Mouse (Mus musculus) layer of hippocampus, adult 9-10 months (tissue): ENCODE measurements at regions not wholly inside any gene's neighbourhood (a gene's known extent, or its start where the extent isn't known, plus 50 kb on each side); places are given as distances from the start of the nearest gene placed in this dataset.

Experiments used
- DNase-seq: peaks from one replicate; pipeline ENCODE4 v3.0.0; 2022; ENCODE audit warnings: low spot score

DNA sequence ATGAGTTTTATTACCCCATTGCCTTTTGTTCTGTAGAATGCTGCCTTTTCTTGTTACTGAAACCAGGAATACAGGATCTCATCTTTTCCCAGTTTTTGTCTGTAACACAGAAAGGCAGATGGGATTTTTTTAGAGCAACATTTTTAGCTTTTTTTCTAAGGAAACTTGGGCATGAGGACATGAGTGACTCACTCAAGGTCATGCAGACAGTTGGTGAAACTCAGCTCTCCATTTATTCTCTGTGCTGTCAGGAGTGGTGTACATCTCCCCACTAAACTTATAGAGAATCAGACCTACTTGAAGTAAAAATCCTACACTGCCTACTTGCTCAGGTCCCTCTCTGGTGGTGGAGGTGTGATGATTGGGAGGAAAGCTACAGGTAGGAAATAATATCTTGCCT is 459.9 kb downstream of the Bcl11a start:
- no peak for DNase-seq

DNA sequence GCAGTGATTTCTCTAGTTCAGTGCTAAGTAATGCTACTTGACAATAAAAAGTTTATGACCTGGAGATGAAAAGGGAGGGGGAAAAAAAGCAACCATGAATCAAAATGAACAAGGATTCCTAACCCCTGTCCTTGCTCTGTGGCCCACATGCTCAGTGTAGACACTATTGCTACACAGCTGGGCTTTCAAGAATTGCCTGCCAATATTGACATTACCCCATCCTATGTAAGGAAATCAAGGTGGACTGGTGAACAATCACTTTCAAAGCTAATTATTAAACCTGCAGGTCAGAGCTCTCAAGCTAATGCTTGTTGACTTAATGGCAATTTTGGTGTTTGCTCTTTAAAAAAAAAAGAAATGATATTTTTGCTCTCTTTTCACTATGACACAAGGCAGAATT is 491.8 kb downstream of the Bcl11a start:
- no peak for DNase-seq

DNA sequence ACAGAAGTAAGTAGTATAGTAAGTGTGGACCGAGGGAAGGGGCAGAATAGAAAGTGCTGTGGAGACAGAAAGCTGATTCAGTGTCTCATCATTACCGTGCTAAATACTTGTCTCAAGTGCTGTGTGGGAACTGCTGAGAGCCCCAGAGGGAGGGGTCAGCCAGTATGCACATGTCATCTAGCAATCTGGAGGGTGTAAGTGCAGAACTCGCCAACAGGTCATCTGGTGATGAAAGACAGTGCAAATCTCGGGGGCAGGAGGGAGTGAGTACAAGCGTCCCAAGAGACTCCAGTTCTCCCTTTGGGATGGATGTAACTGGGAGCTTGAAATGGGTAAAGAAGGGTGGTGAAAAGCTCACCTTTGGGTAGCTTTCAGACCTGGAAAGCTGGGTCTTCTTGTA is 535.7 kb downstream of the Bcl11a start:
- no peak for DNase-seq

DNA sequence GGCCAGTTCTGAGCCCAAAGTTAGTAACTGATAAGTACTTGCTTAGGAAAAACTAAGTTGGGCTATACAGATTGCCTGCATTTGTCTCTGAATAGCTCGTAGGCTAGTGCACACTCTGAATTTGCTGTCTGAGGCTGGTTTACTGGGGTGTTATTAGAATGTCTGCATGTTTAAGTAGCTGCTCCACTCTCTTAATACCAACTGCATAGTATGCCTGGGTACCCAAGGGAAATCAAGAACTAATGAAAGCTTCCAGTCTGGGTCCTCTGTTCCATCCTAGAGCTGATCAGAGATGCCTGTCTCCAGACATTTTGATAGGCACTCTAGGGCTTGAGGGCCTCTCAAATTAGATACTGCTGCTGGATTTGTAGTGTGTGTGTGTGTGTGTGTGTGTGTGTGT is 537.6 kb downstream of the Bcl11a start:
- DNase-seq, result no peak

DNA sequence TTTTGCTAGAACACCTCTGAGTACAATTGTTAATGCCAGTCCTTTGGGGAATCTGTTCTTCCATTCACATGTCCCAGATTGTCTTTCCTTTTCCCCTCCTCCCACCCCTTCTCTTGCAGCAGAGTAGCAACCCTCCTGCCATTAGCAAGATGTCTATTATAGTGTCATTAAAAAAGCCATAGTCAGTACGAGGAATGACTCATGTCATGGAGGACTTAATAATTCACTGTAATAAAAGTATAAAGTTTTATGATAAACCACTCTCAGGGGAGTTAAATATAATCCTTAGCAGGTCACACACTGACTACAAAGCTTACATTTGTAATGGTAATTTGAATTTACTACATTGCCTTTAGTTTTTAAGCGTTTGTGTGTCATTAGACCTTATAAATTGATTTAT is 540.7 kb downstream of the Bcl11a start:
- DNase-seq, result no peak

DNA sequence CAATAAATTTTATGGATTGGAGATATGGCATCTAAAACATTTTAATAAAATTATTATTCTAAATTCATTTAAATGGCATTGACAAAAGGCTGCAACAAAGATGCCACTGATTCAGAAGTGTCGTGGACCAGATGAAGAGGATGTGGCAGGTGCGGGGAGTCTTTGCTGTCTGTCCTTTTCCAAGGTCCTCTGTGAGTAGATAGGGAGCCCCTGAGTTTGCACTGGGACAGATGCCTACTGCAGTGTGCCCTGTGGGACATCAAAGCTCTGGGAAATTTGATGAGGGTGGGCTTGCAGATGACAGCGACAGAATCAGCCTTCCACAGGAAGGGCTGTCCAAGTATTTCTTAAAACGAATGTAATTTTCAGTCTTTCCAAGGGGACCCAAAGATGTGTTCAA is 541.2 kb downstream of the Bcl11a start:
- DNase-seq, result no peak

DNA sequence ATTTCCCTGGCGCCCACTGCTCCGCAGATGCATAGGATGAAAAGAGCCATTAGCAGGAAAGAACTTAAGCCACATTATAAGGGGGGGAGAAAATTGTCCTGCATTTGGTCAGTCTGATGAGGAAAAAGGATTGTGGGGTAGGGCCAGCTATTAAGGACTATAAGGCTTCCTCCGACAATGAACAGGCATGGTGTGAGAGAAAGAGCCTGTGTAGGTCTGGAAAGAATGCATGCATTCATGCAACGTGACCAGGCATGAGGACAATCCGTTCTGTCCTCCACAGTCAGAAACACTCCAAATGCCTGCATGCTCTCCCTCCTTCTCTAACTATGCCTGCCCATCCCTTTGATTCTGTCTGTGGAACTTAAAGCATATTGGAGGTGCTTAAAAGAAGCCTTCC is 550.8 kb downstream of the Bcl11a start:
- no peak for DNase-seq

DNA sequence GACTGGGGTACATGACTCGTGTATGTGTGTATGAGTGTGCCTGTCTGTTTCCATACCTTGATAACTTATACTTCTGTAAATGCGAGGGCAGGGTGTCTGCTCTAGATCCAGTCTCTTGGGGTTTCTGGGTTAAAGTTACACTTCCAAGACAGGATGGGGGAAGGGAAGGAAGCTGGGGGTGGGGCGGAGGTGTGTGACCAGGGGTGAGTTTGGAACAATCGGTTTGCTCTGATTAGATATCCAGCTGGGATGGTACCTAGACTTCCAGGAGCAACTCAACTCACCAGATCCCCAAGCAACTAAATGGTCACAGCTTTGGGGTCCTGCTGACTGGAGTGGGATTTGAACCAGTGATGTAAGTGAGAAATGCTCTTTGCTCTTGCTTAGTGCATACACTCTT is 551.6 kb downstream of the Bcl11a start:
- DNase-seq, result no peak

DNA sequence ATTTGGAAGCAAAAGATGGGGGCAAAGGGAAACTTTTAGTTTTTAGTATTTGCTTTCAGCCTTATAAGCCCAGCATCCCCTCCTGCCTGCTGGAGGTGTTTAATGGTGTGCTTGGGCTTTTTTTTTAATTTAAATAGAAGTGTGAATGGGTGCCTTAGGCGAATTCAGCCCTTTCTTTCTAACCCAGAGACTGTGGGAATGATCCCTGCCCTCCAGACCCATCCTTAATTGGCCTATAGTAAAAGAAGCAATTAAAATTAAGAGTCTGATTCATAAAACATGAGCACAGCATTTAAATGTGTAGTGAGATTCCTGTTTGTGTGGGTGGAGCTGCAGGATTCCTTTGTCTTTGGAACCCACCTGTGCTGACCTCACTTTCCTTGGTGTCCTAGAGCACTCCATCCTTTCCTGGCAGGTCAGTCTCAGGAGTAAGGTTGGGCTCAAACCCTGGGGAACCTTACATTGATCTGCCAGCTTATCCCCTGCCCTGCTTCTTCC is 552.6 kb downstream of the Bcl11a start:
- DNase-seq, result no peak

DNA sequence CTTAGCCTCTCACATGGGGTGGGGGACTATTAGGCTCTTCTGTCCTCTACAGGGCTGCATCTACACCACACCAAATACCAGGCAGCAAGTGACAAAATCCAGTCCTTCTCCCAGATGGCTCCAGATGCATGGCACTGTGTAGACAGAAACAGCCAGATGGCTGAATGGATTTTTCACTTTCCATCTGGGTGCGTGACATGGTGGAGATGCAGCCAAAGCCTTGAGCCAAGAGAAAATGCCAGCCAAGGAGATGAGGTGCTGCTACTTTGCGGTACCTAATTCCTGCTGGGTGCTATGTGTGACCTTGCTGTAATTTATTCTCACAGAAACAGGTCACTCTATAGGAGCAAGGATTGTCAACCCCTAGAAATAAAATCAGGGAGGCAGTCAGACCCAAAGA is 553.8 kb downstream of the Bcl11a start:
- DNase-seq, result peak; percentile 41

DNA sequence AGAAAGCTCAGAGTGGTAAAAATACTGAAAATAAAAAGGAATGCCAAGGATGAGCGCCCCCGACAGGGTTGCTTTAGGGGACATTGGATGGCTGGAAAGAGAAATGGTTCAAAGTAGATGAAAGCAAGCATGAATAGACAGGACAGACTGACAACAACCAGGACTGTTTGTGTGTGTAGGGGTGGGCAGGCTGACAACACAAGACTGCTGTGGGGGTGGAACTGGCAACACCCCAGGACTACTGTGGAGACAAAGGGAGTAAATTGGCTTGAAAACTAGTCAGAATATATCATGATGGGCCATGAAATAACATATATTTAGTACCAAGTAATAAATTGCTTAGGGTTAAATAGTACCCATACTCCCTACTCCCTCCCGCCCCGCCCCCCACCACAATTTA is 558.9 kb downstream of the Bcl11a start:
- DNase-seq, result no peak

DNA sequence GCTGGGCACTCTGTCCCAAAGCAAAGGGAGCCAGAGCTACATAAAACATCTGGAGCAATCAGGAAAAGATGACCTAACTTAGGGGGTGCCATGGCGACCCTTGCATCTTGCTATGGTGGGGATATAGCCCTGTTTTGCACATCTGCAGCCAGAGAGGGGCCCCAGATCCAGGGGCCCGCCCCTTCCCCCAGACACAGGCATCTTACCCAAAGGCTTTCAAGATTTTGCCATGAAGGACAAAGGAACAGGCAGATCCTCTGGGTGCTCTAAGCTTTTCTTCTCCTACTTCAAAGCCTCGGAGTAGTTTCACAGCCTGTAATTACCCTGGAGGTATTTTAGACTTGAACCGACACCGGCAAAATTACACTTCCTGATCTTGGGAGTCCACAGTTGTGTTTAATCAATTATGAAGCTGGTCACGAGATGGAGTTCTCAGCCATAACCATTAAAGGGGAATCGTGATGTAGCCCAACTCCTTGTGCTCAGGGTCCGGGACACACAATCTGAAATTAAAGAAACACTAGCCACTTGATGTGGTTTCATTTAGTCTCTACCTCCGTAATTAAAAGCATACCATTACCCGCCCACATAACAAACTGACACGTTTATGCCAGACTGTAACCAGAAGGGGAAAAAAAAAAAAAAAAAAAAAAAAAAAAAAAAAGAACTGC is 565.7 kb downstream of the Bcl11a start:
- no peak for DNase-seq

DNA sequence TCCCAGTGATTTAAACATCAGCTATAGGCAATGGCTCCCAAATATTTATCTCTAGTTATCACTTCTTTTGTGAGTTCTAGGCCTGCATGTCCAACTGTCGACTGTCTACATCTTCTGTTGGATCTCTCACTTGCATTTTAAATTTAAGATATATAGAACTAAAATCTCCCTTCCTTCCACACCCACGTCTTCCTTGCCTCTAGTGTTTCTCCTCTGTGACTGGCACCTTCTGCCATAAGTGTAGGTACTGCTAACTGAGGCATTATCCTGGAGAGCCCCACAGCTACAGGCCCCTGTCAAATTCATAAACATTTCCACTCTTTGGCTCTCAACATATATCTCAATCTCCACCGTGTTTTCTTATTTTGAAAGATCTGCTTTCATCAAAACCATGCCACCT is 575.0 kb downstream of the Bcl11a start:
- DNase-seq, result no peak

DNA sequence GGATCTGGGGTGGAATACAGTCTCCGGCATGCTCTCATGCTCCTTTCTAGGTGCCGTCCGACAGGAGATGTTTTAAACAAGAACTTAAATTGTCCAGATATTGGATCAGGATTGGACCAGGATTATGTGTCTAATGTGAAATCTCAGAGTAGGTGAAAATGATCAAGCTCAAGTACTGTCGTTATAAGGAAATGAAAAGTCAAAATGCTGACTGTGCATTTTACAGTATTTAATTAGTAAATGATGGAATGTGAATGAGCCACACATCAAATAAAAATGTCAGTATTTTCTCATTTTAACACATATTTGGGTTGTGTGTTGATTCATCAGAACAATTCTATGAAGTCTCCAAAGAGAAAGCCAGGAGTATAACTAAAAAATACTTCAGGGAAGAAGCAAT is 586.2 kb downstream of the Bcl11a start:
- no peak for DNase-seq

DNA sequence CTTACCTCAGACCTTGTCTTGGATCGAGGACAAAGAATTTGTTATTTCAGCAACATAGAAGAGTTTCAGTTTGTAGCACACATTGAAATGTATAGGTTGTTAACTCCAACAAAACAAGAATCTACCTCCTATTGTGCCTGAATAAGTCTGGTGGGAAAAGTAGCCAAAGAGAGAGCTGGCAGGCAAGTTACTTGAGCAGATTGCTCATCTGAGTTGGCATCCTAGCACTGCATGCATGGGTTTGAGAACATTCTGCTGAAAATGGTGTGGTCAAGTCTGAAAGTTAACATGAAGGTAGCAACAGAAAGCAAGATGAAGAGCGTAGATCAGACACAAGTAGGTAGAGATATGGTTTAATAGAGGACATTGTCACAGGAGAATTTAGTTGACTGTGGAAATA is 587.5 kb downstream of the Bcl11a start:
- no peak for DNase-seq

DNA sequence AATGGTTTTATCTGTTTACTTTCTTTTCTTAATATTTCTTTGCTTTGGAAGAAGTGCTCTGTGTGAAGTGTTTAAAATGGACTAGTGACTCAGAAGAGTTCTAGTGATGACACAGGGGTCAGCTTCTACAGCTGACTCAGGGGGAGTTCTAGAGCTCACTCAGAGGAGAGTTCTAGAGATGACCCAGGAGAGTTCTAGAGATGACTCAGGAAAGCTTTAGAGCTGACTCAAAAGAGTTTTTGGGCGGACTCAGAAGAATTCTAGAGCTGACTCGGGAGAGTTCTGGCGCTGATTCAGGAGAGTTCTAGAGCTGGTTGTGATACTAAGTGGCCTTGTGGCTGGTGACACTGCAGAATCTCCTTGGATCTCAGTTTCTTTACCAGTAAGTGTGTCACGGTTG is 593.8 kb downstream of the Bcl11a start:
- no peak for DNase-seq

DNA sequence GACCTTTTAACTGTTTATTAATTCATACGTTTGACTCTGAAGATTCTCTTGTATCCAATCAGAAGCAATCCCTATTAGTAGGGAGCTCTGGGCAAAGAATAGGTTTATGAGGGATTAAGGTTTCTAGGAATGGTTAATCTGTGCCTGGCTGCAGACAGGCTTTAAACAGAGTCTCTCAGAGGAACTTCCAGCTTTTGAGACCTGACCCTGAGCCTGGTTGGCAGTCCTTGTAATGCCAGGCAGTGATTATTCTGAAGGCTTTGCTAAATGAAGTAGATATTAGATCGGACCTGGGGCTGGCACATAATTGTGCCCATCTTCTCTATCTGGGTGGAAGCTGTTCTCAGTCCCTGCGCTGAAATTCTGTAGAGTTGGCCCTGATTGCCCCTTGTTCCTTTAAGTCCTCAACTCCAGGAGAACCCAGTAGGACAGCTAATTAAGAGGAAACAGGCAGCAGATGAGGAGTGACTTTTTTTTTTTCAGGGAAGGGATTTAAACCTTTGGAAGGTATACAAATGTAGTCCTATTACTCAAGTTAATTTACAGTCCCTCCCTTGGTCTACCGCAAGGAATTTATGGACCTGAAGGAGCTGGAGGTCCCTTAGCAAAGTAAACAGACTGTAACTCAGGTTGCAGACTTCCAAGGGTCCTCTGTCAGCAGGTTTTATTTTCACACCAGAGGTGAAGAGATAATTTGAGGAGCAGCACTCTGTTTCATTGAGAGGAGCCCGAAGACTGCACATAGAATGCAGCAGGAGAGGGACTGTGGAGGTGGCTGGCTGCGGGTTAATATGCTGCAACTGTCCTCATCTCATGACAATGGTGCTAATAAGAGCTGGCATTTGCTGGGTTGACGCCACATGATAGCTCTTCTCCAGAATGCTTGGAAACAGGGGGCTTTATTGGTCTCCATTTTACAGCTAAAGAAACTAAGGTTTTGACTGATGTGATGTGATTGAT is 595.7 kb downstream of the Bcl11a start:
- no peak for DNase-seq

DNA sequence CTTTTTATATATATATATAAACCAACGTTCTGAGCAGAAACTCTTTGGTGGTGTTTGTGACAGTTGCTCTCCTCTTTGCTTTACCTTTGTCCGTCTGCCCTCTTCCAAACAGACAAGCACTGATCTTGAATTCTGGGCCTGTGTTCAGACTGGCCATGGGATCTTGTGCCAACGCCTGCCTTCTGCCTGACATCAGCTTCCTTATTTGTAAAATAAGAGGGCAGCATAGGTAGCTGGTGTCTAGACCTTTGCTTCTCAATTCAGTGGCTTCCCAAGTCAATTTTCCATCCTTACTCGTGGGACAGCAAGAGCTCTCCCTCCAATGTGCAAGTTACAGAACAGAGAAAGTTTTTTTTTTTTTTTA is 596.3 kb downstream of the Bcl11a start:
- no peak for DNase-seq

DNA sequence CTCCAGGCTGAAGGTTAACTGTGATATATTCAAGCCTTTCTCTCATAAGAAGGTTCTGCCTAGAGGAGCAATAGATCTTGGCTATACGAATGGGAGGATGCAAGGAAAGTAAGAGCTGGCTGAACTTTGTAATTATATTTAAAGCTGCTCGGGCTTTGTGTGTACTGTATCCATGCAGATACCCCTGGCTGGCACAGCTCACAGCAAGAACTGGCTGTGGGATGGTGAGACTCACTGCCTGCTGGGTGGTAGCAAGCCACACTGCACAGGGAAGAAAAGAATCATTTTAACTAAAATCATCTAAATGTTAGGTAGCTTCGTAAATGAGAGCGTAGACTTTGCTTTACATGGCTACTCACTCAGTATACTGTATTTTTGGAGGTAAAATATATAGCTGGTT is 599.2 kb downstream of the Bcl11a start:
- DNase-seq, result no peak

DNA sequence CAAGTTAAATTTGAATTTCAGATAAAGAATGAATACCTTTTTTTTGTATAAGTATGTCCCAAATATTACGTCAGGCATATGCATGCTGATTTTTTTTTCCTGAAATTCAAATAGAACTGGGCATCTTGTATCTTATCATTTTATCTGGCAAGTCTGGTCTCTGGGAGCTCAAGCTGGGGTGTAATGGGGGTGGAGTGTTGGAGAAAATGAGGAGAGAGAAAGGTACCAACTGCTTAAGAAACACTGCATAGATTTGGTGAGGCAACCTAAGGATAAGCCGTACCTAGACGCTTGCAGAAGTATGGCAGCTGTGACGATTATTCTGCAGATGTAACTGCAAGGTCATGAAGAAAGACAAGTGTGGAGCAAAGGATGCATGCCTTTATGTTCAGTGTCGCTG is 601.7 kb downstream of the Bcl11a start:
- no peak for DNase-seq

DNA sequence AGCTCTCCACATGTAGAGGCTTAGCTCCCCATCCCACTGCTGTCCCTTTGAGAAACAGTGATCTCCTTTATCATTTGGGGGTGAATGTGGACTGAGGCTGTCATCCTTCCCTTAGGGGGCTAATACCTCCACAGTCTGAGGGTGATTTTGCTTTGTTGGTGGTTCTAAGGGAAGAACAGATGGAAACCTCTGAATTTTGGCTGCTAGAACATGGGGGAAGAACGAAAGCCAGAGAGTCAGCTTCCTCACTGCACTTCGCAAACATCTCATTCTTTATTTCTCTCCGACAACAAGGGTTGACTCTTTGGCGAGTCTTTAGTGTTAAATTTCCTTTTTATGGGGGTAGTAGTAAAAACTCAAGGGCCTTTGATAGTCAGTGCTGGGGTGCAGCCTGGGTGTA is 604.6 kb downstream of the Bcl11a start:
- no peak for DNase-seq

DNA sequence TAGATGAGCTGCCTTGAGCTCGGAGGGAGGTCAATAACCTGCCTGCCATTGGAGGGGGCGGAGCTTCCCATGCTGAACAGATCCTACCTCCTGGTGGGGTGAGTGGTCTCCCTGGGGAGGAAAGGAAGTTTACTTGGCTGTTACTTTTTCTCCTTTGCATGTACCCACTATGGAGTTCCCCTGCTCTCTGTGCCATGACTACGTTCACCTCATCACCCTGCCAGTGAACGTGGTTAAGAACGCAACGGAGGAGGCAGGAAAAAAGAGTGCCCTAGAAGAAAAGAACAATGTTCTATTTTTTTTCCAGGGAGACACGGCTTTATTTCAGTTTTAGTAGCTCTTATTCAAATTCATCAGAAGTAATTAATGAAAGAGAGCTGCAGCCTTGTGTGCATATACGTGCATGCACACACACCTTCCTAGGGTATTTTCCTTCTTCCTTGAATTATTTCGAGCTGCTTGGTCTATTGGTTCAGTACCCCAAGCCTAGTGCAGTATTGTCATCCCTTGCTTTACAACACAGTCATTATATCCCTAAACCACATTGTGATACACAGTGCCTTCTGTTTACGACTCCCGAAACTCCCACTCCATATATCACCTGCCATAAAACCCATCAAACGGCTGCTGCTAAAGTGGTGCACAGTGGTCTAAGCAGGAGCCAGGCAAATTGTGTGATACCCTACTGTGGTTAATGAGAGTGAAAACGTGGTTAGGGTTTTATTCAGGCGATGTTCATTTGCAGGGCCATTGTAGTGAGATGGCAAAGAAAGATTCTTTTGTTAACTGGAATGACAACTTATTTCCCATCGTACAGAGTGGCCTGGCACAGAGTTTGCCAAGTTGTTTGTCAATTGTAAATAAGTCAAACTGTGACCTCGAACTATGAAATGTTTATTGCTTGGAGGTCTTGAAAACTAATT is 608.0 kb downstream of the Bcl11a start:
- no peak for DNase-seq
